Mouse (Mus musculus): ENCODE results near the gene Rslcan18.
"Not testable (repeated sequence)": the region's sequence is repeated elsewhere in the genome, so short reads cannot be mapped to it uniquely, and the experiment has no call there.

- not testable (repeated sequence) for TF ChIP-seq CTCF (IDR thresholded peaks at IDR 0.05; ENCODE audit: borderline replicate concordance, control insufficient read depth, extremely low read depth, insufficient read depth, low read length, poor library complexity); POLR2A (IDR thresholded peaks at IDR 0.05; ENCODE audit: control insufficient read depth, extremely low read depth, insufficient read depth, low read length, poor library complexity)
These were observed at the start of gene Rslcan18 for GRCm38 (mm10) chr13:67116163-67116562.

Measured in thymus, adult 2 months (tissue).